ENCODE assay signal across 10 mouse cellular contexts in genomic region chrX:102724226-102724625, GRCm38 (mm10). TPM values are rescaled to one million over a fixed set of nuclear protein-coding genes. Genes with fewer than 3 reads are reported as not detected.
"Had no signal": no experiment of that assay in that cellular context is flagged by ENCODE, and none has a peak within 500 bp of the region (broad histone marks: within the 10 kb centered on the region; RNA-seq: fewer than 3 reads in every experiment).

No protein-coding gene starts in this region.

RNA-seq across cellular contexts. Expression of gene Dmrtc1b, which starts 16.6 kb away (rescaled TPM):
- total RNA-seq: left cerebral cortex, postnatal 10 days; left cerebral cortex, postnatal 14 days; left cerebral cortex, postnatal 25 days; left cerebral cortex, postnatal 36 days; liver, adult 2 months; megakaryocyte progenitor cell, adult 5-6 weeks; megakaryocyte, adult 5-6 weeks; megakaryocyte-erythroid progenitor cell, adult 5-6 weeks; midbrain, postnatal 0 days; monocyte, adult 5-6 weeks had no signal

RNA-seq across cellular contexts. Expression of gene Gm9112, which starts 16.8 kb away (rescaled TPM):
- total RNA-seq: left cerebral cortex, postnatal 10 days; left cerebral cortex, postnatal 14 days; left cerebral cortex, postnatal 25 days; left cerebral cortex, postnatal 36 days; liver, adult 2 months; megakaryocyte progenitor cell, adult 5-6 weeks; megakaryocyte, adult 5-6 weeks; megakaryocyte-erythroid progenitor cell, adult 5-6 weeks; midbrain, postnatal 0 days; monocyte, adult 5-6 weeks had no signal

RNA-seq across cellular contexts. Expression of gene Gm3880, which starts 37.5 kb away (rescaled TPM):
- total RNA-seq: left cerebral cortex, postnatal 10 days; left cerebral cortex, postnatal 14 days; left cerebral cortex, postnatal 25 days; left cerebral cortex, postnatal 36 days; liver, adult 2 months; megakaryocyte progenitor cell, adult 5-6 weeks; megakaryocyte, adult 5-6 weeks; megakaryocyte-erythroid progenitor cell, adult 5-6 weeks; midbrain, postnatal 0 days; monocyte, adult 5-6 weeks had no signal
